In genomic region chr2:53038253-53038652, GRCm38 (mm10) we compare ENCODE assay signal across 14 mouse cellular contexts.
DNase-seq lines count a peak whose midpoint lies in the region; ATAC-seq and TF ChIP-seq lines count a peak whose summit lies in the region.
"Had no signal": no experiment of that assay in that cellular context is flagged by ENCODE, and none has a peak within 500 bp of the region (broad histone marks: within the 10 kb centered on the region; RNA-seq: fewer than 3 reads in every experiment).

No protein-coding gene starts in this region.

- H3K4me2 ChIP-seq in kidney, embryonic 14.5 days (replicated peaks; ENCODE audit: low read depth, low read length), result no peak overlapping the region
- no peak overlapping the region for H3K4me2 ChIP-seq in forebrain, embryonic 14.5 days (ENCODE audit: low read length)
- H3K4me2 ChIP-seq in limb, embryonic 12.5 days, result peak overlapping the region; percentile 35
- H3K4me2 ChIP-seq in neural tube, embryonic 14.5 days (ENCODE audit: low read depth, low read length), result no peak overlapping the region
- H3K4me2 ChIP-seq in kidney, embryonic 16.5 days (replicated peaks; ENCODE audit: low read depth, low read length), result no peak overlapping the region
- H3K4me2 ChIP-seq: heart, embryonic 13.5 days had no signal

- H3K4me1 ChIP-seq in kidney, embryonic 14.5 days (ENCODE audit: control insufficient read depth, insufficient read depth, low read length), result peaks cover 6% of the 10 kb centered on the region; the same call in 1 of the 2 replicates
- no peaks in the 10 kb centered on the region for H3K4me1 ChIP-seq in kidney, adult 2 months (ENCODE audit: control insufficient read depth, insufficient read depth, low read length)
- H3K4me1 ChIP-seq in forebrain, embryonic 14.5 days (ENCODE audit: control insufficient read depth, insufficient read depth, low read length), result peaks cover 12% of the 10 kb centered on the region; the same call in 1 of the 2 replicates
- H3K4me1 ChIP-seq in limb, embryonic 12.5 days (replicated peaks), result peaks cover 56% of the 10 kb centered on the region
- 0 out of 2 replicates have a peak, but pooled peaks cover 5% of the 10 kb centered on the region for H3K4me1 ChIP-seq in neural tube, embryonic 14.5 days (ENCODE audit: control insufficient read depth, insufficient read depth, low read length)
- peaks cover 10% of the 10 kb centered on the region for H3K4me1 ChIP-seq in kidney, embryonic 16.5 days (ENCODE audit: insufficient read depth, low read length)

- no peaks in the 10 kb centered on the region for H3K36me3 ChIP-seq in kidney, embryonic 14.5 days (ENCODE audit: control insufficient read depth, insufficient read depth, low read length)
- H3K36me3 ChIP-seq in kidney, adult 2 months (ENCODE audit: control insufficient read depth, insufficient read depth, low read length), result no peaks in the 10 kb centered on the region
- 0 out of 2 replicates have a peak, but pooled peaks cover 3% of the 10 kb centered on the region for H3K36me3 ChIP-seq in forebrain, embryonic 14.5 days (ENCODE audit: control insufficient read depth, insufficient read depth, low read length)
- H3K36me3 ChIP-seq in limb, embryonic 12.5 days, result peaks cover 20% of the 10 kb centered on the region
- no peaks in the 10 kb centered on the region for H3K36me3 ChIP-seq in neural tube, embryonic 14.5 days (ENCODE audit: control insufficient read depth, insufficient read depth, low read length)
- peaks cover 6% of the 10 kb centered on the region for H3K36me3 ChIP-seq in kidney, embryonic 16.5 days (ENCODE audit: insufficient read depth, low read length)
- H3K36me3 ChIP-seq: heart, embryonic 13.5 days had no signal

- H3K27ac ChIP-seq in kidney, embryonic 14.5 days (ENCODE audit: low read depth, low read length), result no peak overlapping the region
- H3K27ac ChIP-seq in kidney, adult 2 months (ENCODE audit: insufficient read depth, low read depth, low read length), result no peak overlapping the region
- no peak overlapping the region; the same call in 1 of the 2 replicates for H3K27ac ChIP-seq in forebrain, embryonic 14.5 days (ENCODE audit: low read depth, low read length)
- peak overlapping the region; percentile 81 for H3K27ac ChIP-seq in limb, embryonic 12.5 days
- H3K27ac ChIP-seq in neural tube, embryonic 14.5 days (ENCODE audit: low read depth, low read length), result peak overlapping the region; percentile 48; the same call in 1 of the 2 replicates
- no peak overlapping the region for H3K27ac ChIP-seq in kidney, embryonic 16.5 days (ENCODE audit: low read length)
- H3K27ac ChIP-seq: heart, embryonic 13.5 days had no signal

- no peak for TF ChIP-seq CTCF in kidney, adult 2 months (conservative IDR thresholded peaks at IDR 0.05; ENCODE audit: insufficient read depth, insufficient read length, low read depth, low read length)

- no peaks in the 10 kb centered on the region for H3K9me3 ChIP-seq in kidney, embryonic 14.5 days (ENCODE audit: control insufficient read depth, low read length)
- H3K9me3 ChIP-seq in forebrain, embryonic 14.5 days (replicated peaks; ENCODE audit: control insufficient read depth, low read length), result no peaks in the 10 kb centered on the region
- no peaks in the 10 kb centered on the region for H3K9me3 ChIP-seq in limb, embryonic 12.5 days
- no peaks in the 10 kb centered on the region for H3K9me3 ChIP-seq in neural tube, embryonic 14.5 days (ENCODE audit: control insufficient read depth, low read length)
- H3K9me3 ChIP-seq in kidney, embryonic 16.5 days (ENCODE audit: low read length), result no peaks in the 10 kb centered on the region
- H3K9me3 ChIP-seq: heart, embryonic 13.5 days had no signal

- H3K9ac ChIP-seq in kidney, embryonic 14.5 days (ENCODE audit: low read depth, low read length), result no peak overlapping the region
- peak overlapping the region; percentile 2; the same call in 1 of the 2 replicates for H3K9ac ChIP-seq in forebrain, embryonic 14.5 days (ENCODE audit: low read length)
- no peak overlapping the region for H3K9ac ChIP-seq in limb, embryonic 12.5 days (replicated peaks)
- H3K9ac ChIP-seq in neural tube, embryonic 14.5 days (replicated peaks; ENCODE audit: low read depth, low read length), result no peak overlapping the region
- no peak overlapping the region for H3K9ac ChIP-seq in kidney, embryonic 16.5 days (replicated peaks; ENCODE audit: low read length)
- H3K9ac ChIP-seq: heart, embryonic 13.5 days had no signal

- ATAC-seq in kidney, embryonic 14.5 days (ENCODE audit: low FRiP score, low TSS enrichment), result 0 out of 2 replicates have a peak, but pooled peaks have one; percentile 16
- no peak; the same call in 1 of the 2 replicates for ATAC-seq in forebrain, embryonic 14.5 days
- peak; percentile 76 for ATAC-seq in limb, embryonic 12.5 days (ENCODE audit: insufficient number of reproducible peaks, insufficient read depth, low FRiP score, low TSS enrichment, low read depth)
- ATAC-seq in neural tube, embryonic 14.5 days (ENCODE audit: low read depth), result 0 out of 2 replicates have a peak, but pooled peaks have one; percentile 13
- no peak; the same call in 1 of the 2 replicates for ATAC-seq in kidney, embryonic 16.5 days (ENCODE audit: low FRiP score, low TSS enrichment)

- 22% methylated on average over 2 of the region's 2 CpGs for WGBS in kidney, embryonic 14.5 days
- WGBS in kidney, adult 2 months, result 70% methylated on average over 2 of the region's 2 CpGs
- WGBS in forebrain, embryonic 14.5 days, result 37% methylated on average over 2 of the region's 2 CpGs
- 26% methylated on average over 2 of the region's 2 CpGs for WGBS in limb, embryonic 12.5 days
- 46% methylated on average over 2 of the region's 2 CpGs for WGBS in neural tube, embryonic 14.5 days
- 34% methylated on average over 2 of the region's 2 CpGs for WGBS in kidney, embryonic 16.5 days

- no peak for DNase-seq in kidney, adult 2 months
- no peak for DNase-seq in forebrain, embryonic 14.5 days (ENCODE audit: low spot score)
- no peak for DNase-seq in left cerebral cortex, adult 8-10 months (ENCODE audit: low spot score in 2 of 2)
- DNase-seq in left cerebral cortex, adult 11 months (ENCODE audit: low spot score), result no peak
- DNase-seq: adrenal gland, adult 8-10 months; cerebellum, postnatal 25 days; gastrocnemius, postnatal 14 days; kidney, postnatal 4 days; lung, postnatal 4 days had no signal

- no peak for TF ChIP-seq POLR2A in kidney, adult 2 months (IDR thresholded peaks at IDR 0.05; ENCODE audit: low read depth, low read length)

- H3K4me3 ChIP-seq in kidney, embryonic 14.5 days (ENCODE audit: low read length), result no peak overlapping the region
- H3K4me3 ChIP-seq in kidney, adult 2 months (ENCODE audit: insufficient read depth, low read depth, low read length), result no peak overlapping the region
- H3K4me3 ChIP-seq in forebrain, embryonic 14.5 days (ENCODE audit: low read depth, low read length), result no peak overlapping the region
- no peak overlapping the region for H3K4me3 ChIP-seq in limb, embryonic 12.5 days (replicated peaks)
- no peak overlapping the region for H3K4me3 ChIP-seq in neural tube, embryonic 14.5 days (ENCODE audit: low read depth, low read length)
- no peak overlapping the region for H3K4me3 ChIP-seq in kidney, embryonic 16.5 days (ENCODE audit: low read length)
- H3K4me3 ChIP-seq: heart, embryonic 13.5 days had no signal

- H3K27me3 ChIP-seq in kidney, embryonic 14.5 days (ENCODE audit: control insufficient read depth, insufficient read depth, low read length), result no peaks in the 10 kb centered on the region
- H3K27me3 ChIP-seq in kidney, adult 2 months (replicated peaks; ENCODE audit: control insufficient read depth, insufficient read depth, low read length), result no peaks in the 10 kb centered on the region
- no peaks in the 10 kb centered on the region for H3K27me3 ChIP-seq in forebrain, embryonic 14.5 days (replicated peaks; ENCODE audit: control insufficient read depth, insufficient read depth, low read length)
- no peaks in the 10 kb centered on the region for H3K27me3 ChIP-seq in limb, embryonic 12.5 days
- no peaks in the 10 kb centered on the region for H3K27me3 ChIP-seq in neural tube, embryonic 14.5 days (ENCODE audit: control insufficient read depth, insufficient read depth, low read length)
- no peaks in the 10 kb centered on the region for H3K27me3 ChIP-seq in kidney, embryonic 16.5 days (ENCODE audit: insufficient read depth, low read length)
- H3K27me3 ChIP-seq: heart, embryonic 13.5 days had no signal

Comparison
In these comparisons a context has a peak if more than half of its experiments do, and no peak if none do; other contexts are left out.
1. ATAC-seq: peak in kidney, embryonic 14.5 days (single experiment), limb, embryonic 12.5 days (single experiment) and neural tube, embryonic 14.5 days (single experiment); none in forebrain, embryonic 14.5 days (single experiment) and kidney, embryonic 16.5 days (single experiment).
2. H3K27ac ChIP-seq: peak in limb, embryonic 12.5 days (single experiment) and neural tube, embryonic 14.5 days (single experiment); none in kidney, embryonic 14.5 days (single experiment), kidney, adult 2 months (single experiment), forebrain, embryonic 14.5 days (single experiment) and kidney, embryonic 16.5 days (single experiment).